Mouse (Mus musculus) cerebellum, postnatal 10 days (tissue): Measurements from ENCODE around the gene Pin1rt1.

Experiments
- DNase-seq, 2 experiments: peaks; one replicate each; pipeline ENCODE4 v3.0.0; 2021; ENCODE audit warnings: mixed read lengths in 2 of 2

The Pin1rt1 gene

DNA sequence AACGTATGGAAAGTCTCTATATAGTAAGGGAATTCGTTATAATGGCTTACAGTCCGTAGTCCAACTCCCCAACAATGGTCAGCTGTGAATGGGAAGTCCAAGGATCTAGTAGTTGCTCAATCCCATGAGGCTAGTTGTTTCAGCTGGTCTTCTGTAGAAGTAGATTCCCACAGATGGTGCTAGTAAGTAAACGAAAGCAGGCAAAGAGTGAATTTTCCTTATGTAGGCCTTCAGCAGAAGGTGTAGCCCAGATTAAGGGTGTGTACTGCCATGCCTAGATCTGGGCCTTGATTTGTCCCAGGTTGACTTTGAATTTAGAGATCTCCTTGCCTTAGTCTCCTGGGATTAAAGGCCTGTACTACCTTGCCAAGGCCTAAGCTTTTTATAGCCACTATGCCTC, at the start of gene Pin1rt1:
Gene Pin1rt1, minus strand, starts transcription at position 101 of the 400 bp plus-strand sequence.
- no peak for DNase-seq

- DNase-seq, result no peak
These were observed 47.8 kb upstream of the Pin1rt1 start for GRCm38 (mm10) chr2:104764018-104764417.

GRCm38 (mm10) chr2:104763134-104763703, 47.0 kb upstream of the Pin1rt1 start:
- DNase-seq, result no peak

GRCm38 (mm10) chr2:104750611-104751010, 34.4 kb upstream of the Pin1rt1 start:
- DNase-seq, result peak; percentile 31 to 34

GRCm38 (mm10) chr2:104748652-104749183, 32.5 kb upstream of the Pin1rt1 start:
- no peak for DNase-seq

- no peak for DNase-seq
These were observed 30.1 kb upstream of the Pin1rt1 start for GRCm38 (mm10) chr2:104746251-104746650.

DNA sequence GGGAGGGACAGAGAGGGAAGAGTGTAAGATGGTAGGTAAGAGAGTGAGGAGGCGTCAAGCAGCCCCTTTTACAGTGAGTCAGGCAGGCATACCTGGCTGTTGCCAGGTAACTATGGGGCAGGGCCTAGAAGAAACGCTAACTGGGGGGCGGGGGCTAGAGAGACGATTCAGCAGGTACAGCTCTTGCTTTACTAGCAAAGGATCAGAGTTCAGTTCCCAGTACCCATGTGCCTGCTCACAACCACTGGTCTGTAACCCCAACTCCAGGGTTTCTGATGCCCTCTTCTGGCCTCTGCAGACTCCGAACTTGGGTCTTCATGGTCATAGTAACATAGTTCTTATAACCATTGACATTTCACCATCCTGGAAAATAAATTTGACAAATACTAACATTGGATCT, 27.8 kb upstream of the Pin1rt1 start:
- no peak for DNase-seq

- DNase-seq, result peak; percentile 32 to 45
These were observed 27.0 kb upstream of the Pin1rt1 start for GRCm38 (mm10) chr2:104743160-104743559.

DNA sequence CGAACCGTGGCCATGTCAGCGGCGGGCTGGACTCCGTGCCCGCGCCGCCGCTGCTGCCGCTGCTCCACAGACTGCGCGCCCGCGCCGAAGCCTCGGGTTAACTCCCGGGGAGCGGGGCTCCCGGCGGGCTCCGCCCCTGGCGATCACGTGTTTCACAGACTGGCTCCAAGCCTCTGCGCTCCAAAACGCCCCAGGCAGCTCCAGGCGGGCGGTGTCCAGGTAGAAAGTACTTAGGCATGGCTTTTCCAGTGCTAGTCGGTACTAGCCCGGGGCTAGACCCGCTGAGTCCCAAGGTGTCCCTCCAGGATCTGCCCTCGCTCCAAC, 26.5 kb upstream of the Pin1rt1 start, which contains the start of gene Depdc7:
Gene Depdc7, minus strand, starts transcription at position 138 of the 324 bp plus-strand sequence.
- peak; percentile 90 to 92 for DNase-seq

DNA sequence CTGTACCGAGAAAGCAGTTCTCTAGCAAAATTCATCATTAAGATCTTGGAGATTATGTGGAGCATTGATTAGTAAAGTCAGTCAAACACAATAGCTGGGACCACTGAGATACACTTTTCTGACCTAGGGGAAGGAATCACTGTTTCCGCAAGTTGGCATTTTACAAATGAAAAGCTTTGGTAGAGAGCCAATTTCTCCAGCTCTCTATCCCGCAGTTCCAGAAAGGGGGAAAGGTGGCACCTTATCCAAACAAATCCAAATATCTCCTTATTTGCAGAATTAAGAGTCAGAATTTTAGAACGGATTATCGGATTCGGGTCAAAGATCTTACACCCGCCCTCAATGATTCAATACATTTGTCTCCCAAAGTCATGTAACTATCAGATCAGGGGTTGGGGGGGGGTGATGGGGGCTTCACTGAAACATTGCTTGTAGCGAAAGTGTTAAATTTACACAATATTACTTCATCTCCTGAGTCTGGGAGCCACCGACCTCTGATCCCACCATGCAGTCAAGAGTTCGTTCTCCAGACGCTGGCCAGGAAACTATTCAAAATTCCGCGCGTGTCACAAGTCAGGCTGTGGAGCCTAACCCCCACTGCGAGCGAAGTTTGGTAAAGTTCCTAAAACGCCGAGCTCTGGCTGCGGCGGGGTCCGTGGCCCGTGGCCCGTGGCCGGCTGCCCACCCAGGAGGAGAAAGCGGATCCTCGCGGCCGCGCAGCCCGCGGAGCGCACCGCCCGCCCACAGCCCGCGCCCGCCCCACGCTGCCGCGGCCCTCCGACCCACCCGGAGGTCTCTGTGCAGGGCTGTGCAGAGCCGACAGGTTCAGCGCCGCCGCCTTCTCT, 25.9 kb upstream of the Pin1rt1 start:
- no peak for DNase-seq

DNA sequence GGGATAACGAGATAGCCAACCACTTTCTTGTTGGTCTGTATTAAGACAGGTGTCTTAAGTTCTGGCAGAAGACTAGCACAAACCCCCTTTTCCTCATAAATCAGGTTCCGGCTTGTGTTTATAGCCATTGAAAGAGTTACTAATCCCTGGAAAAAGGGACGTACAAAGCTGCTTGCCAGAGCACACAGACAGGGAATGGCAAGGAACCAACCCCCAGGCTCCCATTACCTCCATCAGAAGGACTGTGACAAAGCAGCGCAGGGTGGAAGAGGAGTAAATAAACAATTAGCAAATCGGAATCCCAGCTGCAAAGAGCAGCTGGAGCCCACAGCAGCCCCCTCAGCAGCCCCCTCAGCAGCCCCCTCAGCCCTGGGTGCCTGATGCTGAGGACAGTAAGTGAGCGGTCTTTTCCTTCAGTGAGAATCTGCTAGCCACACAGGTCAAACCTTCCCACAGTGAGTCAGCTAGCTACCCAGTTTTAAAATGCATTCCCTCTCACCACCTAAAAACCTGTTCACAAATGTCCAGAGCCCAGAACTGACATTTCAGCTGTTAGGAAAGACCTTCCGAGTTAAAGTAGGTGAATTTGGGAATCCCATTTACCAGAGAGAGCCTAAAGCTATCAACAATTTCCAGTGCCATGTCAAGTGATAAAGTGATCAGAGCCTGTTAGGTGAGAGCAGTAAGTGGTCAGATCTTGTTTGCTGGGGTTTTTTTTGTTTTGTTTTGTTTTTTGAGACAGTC, 25.0 kb upstream of the Pin1rt1 start:
- DNase-seq, result peak in 1 of 2 experiments; percentile 9

GRCm38 (mm10) chr2:104740248-104740949, 24.2 kb upstream of the Pin1rt1 start:
- no peak for DNase-seq

DNA sequence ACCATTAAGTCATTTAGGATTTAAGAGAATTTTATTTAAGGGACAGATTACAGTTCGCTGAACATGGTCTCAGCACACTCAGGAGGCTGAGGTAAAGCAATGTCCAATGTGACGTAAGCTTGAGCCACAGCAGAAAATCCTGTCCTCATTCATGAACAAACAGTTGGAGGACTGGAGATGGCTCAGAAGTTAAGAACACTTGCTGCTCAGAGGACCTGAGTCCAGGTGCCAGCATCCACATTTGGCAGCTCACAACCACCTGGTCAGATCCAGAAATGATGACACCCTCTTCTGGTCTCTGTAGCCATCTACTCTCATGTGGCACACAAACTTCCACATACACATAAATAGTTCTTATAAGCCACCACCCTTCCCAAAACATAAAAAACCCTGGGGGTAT, 23.5 kb upstream of the Pin1rt1 start:
- no peak for DNase-seq

DNA sequence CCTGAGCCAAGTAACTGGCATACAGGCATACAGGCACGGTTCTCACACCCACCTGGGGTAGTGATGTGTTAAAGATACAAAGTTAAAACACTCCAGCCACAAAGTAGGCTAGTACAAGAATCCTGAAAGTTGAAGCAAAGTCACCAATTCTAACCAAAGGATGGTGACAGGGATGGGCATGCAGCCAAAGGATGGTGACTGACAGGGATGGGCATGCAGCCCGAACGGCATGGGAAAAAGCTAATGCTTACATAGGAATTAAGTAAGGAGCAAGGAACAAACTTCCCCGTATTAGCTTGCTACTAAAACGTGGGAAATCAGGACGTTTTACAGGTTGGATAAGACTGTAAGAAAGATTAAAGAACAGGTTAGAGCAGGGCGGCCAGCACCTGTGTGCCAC, 20.1 kb upstream of the Pin1rt1 start:
- DNase-seq, result peak in 1 of 2 experiments; percentile 36

DNA sequence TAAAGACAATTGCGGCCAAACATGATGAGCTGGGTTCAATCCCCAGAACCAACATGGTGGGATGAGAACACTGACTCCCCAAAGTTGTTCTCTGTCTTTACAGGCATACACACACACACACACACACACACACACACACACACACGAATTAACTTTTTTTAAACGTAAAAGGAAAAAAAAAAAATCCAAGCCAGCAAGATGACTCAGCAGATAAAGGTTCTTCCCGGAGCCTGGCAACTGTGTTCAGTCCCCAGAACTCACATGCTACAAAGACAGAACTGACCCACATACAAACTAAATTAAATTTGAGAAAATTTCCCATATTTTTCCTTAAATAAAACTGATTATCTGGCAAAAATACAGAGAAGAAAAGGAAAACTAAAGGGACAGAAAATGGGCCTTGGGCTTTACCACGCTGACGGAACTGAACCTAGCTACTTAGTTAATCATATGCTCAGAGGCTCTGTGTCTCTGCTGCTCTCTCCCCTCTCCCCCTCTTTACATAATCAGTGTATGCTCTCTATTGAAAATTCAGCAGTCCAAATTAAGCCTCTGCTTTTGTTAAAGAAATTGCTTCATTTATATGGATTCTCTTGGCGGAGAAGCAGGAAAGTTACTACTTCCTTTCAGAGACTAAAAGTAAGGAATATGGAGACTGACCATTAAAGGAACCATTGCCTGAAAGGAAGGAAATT, 16.5 kb upstream of the Pin1rt1 start:
- DNase-seq, result no peak

GRCm38 (mm10) chr2:104732033-104732444, 15.9 kb upstream of the Pin1rt1 start:
- DNase-seq, result no peak

DNA sequence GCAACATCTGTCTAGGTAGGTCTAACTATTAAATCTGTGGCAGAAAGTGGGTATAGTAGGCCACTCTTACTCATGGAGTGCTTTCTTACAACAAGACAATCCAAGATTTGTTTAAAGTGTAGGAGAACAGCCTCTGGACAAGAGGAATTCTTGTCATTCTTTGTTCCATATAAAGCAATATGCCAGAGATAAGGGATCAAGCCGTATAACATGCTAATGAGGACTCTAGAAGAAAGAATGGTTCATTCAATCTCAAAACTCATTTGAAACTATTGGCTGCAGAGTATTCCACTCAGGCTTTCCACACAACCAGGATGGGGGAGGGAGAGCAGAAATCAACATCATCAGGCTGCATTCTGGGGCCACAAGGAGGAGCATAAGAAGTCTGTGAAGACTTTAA, 11.2 kb upstream of the Pin1rt1 start:
- DNase-seq, result no peak

DNA sequence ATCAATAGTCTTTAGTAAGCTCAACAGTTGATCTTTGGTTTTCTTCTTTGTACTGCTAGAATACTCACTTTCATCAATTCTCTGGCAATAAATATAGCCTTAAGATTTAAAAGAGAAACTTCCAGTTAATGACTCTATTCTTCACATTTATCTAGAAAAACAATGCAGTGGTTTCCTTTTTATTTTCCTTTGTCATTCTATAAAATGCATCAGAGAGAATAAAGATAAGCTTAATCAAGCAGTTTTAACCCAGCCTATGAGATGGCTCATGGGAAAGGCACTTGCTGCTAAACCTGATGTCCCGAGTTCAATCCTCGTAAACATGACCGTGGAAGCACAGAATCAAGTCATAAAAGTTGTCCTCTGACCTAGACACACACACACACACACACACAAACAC, 5.8 kb upstream of the Pin1rt1 start:
- DNase-seq, result no peak

- DNase-seq, result no peak
These were observed 1.6 kb upstream of the Pin1rt1 start for GRCm38 (mm10) chr2:104717827-104718226.

DNA sequence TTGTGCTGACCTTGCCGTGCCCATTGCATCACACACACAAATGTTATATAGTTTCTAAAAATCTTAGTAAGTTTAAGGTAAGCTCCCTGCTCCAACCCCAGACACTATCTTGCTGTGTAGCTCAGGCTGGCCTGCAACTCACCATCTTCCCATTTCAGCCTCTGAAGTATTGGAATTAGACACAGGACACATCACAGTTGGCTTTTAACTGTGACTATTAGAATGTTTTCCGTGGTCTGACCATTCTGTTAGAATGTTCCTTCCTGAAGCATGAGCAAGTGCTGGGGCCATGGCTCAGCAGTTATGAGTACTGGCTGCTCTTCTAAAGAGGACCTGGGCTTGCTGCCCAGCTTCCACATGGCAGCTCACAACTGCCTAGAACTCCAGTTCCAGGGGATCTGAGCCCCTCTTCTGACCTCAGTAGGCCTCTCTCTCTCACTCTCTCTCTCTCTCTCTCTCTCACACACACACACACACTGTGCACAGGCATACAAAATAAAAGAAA, 1.1 kb upstream of the Pin1rt1 start:
- peak; percentile 35 to 57 for DNase-seq

- DNase-seq, result peak; percentile 81 to 85
These were observed 1.9 kb downstream of the Pin1rt1 start for GRCm38 (mm10) chr2:104714254-104714691.

- DNase-seq, result no peak
These were observed 3.7 kb downstream of the Pin1rt1 start for GRCm38 (mm10) chr2:104712486-104712809.
